Mouse (Mus musculus) embryo, embryonic 9.5 days (tissue): ENCODE results near the gene Vps25.

Experiments
- DNase-seq: peaks from one replicate; pipeline ENCODE4 v3.0.0-alpha.2; 2017; ENCODE audit errors: extremely low spot score

Gene Vps25

GRCm38 (mm10) chr11:101276319-101277070 is 23.0 kb downstream of the Vps25 start:
- DNase-seq: no peak

DNA sequence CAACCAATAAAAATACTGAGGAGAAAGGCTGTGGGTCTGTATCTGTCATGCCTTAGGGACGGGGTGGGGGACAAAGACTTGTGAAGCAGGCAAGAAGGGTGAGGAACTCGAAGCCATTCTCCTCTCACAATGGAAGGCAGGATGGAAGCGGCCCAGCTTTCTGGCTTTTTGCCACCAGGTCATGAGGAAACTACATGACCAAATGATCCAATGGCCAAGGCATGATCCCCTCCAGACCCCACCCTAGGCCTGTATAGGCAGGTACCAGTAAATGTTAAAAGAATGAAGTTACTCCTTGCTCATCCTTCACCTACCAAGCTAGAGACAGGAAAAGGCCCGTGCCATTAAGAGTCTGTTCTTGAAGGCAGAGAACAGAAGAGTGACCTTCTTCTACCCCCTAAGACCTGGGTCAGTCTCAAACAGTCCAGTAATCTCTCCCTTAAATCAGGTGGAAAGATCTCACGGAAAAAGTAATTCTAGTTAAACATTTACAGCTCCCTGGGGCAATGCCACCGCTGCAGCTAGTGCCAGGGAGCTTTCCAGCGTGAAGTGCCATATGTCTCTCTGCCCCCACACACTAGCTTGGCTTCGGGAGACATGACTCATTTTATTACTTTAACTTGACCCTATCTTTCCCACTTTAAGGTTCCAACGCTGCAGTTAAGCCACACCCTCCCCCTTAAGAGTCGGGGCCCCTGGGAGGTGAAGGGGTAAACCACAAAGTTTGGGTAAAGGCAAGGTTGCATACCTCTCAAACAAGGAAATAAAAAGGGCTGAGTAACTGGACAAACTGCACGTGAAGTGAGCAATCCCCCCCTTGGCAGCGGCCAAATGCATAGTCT is 24.1 kb downstream of the Vps25 start:
- no peak for DNase-seq

GRCm38 (mm10) chr11:101278223-101279192 is 25.0 kb downstream of the Vps25 start, which contains the start of the genes Cntd1 and Coa3:
Cntd1 (plus strand) TSS chr11:101279012.
Coa3 (minus strand) TSS chr11:101279114.
- peak; percentile 88 for DNase-seq

DNA sequence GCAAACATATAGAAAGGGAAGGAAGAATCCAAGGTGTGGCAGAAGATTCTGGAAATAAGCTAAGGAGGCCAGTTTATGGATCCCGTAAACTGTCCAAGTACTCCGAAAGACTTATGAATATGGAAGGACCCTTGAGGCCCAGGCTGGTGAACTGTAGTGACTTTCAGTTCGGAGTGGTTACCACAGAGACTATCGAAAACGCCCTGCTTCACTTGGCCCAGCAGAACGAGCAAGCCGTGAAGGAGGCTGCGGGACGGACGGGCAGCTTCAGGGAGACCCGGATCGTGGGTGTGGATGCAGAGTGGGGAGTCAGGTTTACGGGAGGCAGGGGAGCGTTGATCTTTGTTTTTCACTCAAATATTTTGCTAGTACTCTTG is 25.7 kb downstream of the Vps25 start:
- no peak for DNase-seq

DNA sequence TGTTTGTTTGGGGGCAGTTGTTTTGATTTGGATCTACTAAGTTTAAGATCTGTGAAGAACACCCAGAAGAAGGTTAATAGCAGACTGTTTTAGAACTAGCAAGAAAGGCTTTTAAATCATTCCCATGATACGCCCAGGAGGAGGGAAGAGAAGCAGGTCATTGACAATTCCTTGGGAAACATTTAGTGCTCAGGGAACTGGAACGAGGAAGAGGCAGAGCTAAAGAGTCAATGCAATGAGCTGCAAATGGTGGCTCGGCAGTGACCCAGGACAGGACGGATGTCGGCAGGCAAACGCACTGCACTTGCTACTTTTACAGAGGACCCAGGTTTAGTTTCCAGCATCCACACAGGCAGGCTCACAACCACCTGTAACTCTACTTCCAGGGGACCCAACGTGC is 27.3 kb downstream of the Vps25 start:
- DNase-seq: no peak

GRCm38 (mm10) chr11:101282896-101283295 is 29.4 kb downstream of the Vps25 start:
- no peak for DNase-seq

GRCm38 (mm10) chr11:101283805-101284204 is 30.3 kb downstream of the Vps25 start:
- DNase-seq: no peak

DNA sequence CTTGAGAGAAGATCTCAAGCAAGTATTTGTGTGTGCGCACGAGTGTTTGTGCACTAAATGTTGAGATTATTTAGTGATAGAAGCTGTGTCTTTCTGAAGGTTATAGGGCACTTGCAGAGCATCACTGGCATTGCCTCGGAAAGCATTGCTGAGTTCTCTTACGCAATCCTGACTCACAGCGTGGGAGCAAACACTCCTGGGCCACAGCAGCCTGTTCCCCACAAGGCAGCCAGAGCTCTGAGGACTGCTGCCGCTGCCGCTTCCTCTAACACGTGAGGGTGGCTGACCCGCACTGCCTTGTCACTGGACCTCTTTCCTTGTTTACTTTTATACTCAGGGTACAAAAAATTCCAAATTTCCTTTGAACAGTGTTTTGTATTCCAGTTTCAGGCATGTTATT is 33.8 kb downstream of the Vps25 start:
- DNase-seq: no peak

GRCm38 (mm10) chr11:101291231-101291630 is 37.7 kb downstream of the Vps25 start:
- DNase-seq: no peak

GRCm38 (mm10) chr11:101295191-101295590 is 41.7 kb downstream of the Vps25 start:
- DNase-seq: no peak

DNA sequence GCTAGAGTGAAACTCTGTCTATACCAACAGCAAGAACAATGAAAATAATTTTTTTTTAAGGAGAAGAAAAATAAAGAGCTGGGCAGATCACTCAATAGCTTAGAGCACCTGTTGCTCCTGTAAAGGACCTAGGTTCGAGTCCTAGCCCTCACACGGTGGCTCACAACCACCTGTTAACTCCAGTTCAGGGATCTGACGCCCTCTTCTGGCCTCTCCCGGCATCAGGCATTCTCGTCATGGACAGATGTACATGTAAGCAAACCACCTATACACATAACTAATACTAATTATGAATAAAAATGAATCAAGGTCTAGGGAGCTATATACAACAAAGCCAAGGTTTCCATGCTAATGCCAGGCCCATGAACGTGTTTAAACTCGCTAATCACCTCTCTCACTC is 47.4 kb downstream of the Vps25 start:
- DNase-seq: no peak

DNA sequence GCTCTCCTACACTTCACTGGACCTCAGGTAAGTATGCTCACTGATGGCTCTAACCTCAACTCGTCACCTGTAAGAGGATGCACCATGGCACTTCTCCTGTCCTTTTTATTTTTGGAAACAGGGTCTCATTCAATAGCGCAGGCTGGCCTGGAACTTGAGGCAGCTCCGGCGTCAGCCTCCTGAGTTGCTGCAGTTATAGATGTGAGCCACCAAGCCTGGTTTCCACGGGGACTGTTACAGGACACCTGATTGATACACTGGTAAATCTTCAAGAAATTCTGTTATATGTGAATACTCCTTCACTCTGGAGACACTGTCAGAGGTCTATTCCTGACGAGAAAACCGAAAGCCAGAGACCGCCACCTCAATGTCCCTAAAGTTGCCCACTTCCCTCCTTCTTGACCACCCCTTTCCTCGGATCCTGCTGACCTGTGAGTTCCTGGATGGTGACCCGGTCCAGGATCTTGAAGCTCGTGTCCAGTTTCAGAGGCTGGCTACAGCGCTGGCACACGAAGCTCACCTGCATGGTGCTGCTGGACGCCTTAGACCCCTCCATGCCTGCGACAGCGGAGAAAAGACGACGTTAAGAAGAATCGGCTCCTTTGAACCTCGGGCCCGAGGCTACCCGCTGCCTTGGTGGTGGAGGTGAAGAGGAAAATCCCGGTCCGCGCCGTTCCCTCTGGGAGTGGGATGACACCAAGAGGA is 47.9 kb downstream of the Vps25 start:
- DNase-seq: no peak

DNA sequence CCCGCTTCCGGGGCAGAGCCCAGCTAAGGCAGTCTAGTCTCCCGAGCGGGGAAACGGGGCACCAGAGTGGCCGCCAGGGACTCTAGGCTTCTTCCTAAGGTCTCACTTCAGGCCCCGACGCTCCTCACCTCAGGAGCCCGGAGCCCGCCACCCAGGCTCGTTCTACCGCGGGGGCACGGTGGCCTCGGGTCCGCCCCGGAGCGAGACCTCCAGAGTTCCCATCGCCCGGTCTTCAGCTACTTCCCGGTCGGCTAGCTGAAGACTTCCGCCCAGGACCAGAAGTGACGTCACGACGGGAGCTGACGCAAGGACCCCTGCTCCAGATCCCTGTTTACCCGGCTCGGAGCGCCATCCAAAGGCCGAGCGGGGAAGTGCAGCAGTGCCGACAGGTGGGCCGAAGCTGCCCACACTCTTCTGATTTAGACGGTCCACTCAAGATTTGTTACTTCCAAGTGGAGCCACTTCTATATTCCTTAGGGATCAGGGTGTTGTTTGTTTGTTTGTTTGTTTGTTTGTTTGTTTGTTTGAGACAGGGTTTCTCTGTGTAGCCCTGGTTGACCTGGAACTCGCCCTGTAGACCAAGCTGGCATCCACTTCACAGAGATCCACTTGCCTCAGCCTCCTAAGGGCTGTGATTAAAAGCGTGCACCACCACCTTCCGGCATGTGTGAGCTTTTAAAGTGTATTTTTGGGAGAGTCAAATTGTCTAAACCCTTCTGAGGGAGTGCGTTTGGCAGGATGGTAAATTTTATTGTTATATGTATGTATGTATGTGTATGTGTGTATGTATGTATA is 48.7 kb downstream of the Vps25 start, which contains the start of gene Becn1:
Becn1 (minus strand) TSS at position 283 of the 795 bp plus-strand sequence.
- peak; percentile 95 for DNase-seq

DNA sequence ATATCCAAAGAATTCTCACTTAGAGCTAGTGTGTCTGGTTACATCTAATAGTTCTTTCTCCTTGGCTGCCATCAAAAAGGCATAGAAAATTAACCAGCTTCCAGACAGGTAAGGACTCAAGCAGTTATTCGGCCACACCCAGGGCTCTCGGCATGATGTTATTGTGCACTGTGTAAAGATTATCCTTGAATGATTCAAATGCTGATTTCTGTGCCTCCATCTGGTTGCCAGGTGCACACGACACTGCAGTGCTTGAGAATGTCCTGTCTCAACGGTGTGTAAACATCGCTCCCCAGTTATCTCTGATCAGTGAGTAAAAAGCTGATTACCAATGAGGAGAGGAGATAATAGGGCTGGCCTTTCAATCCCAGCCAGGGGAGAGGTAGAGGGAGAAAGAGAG is 54.2 kb downstream of the Vps25 start:
- DNase-seq: no peak
